Mouse (Mus musculus) lung, postnatal 0 days (tissue): ENCODE results near the gene Ptpn12. TPM values are rescaled to one million over a fixed set of nuclear protein-coding genes. Genes with fewer than 3 reads are reported as not detected.

ENCODE experiments used
- ATAC-seq: fragments of 200-750 bp; cut with Nextera tagmentation; 2 replicates; pipeline ENCODE4 v1.8.0; 2017; ENCODE audit warnings: moderate library complexity
- DNase-seq: peaks from one replicate; pipeline ENCODE4 v3.0.0-alpha.2; 2016; ENCODE audit warnings: low spot score
- H3K27ac ChIP-seq: fragments of 300-500 bp; sonication (generic); 2 replicates; pipeline ENCODE4 v1.5.1; 2014; ENCODE audit warnings: antibody characterized with exemption, mild to moderate bottlenecking, low read length, mixed read lengths
- H3K27me3 ChIP-seq: fragments of 300-500 bp; sonication (generic); replicated peaks from 2 replicates; pipeline ENCODE4 v1.6.1; 2014; ENCODE audit warnings: low read length, mixed read lengths; ENCODE audit not compliant: insufficient read depth
- H3K36me3 ChIP-seq: fragments of 300-500 bp; sonication (generic); 2 replicates; pipeline ENCODE4 v1.6.1; 2014; ENCODE audit warnings: low read length, mixed read lengths; ENCODE audit not compliant: insufficient read depth
- H3K4me1 ChIP-seq: fragments of 300-500 bp; sonication (generic); 2 replicates; pipeline ENCODE4 v1.6.1; 2014; ENCODE audit warnings: antibody characterized with exemption, low read depth, low read length, mixed read lengths; ENCODE audit not compliant: insufficient read depth
- H3K4me2 ChIP-seq: fragments of 300-500 bp; sonication (generic); replicated peaks from 2 replicates; pipeline ENCODE4 v1.6.1; 2014; ENCODE audit warnings: low read depth, mild to moderate bottlenecking, low read length, moderate library complexity, mixed read lengths
- H3K4me3 ChIP-seq: fragments of 300-500 bp; sonication (generic); 2 replicates; pipeline ENCODE4 v1.5.1; 2014; ENCODE audit warnings: low read depth, low read length
- H3K9ac ChIP-seq: fragments of 300-500 bp; sonication (generic); replicated peaks from 2 replicates; pipeline ENCODE4 v1.6.1; 2014; ENCODE audit warnings: low read depth, mild to moderate bottlenecking
- H3K9me3 ChIP-seq: fragments of 300-500 bp; sonication (generic); 2 replicates; pipeline ENCODE4 v1.6.1; 2016; ENCODE audit warnings: low read length, mixed read lengths
- CTCF ChIP-seq: IDR thresholded peaks from 2 replicates; pipeline ENCODE4 v1.5.1; 2016; ENCODE audit warnings: antibody characterized with exemption, mild to moderate bottlenecking
- EP300 ChIP-seq: IDR thresholded peaks from 2 replicates; pipeline ENCODE4 v1.6.1; 2016; ENCODE audit warnings: antibody characterized with exemption, mild to moderate bottlenecking, control low read depth
- WGBS: fragments of 180-500 bp; shearing (Covaris S2); extraction: QIAGEN DNeasy Blood & Tissue Kit; methylation state at CpG from one replicate; pipeline ENCODE4 v1.1.7; 2014; 5-methylcytosine and 5-hydroxymethylcytosine counted together
- polyA plus RNA-seq: library from polyadenylated mRNA; unstranded; fragments of >200 nt; fragmentation: Nextera tagmentation; extraction: Ambion mirVana; gene quantifications from 2 replicates; pipeline ENCODE4 v1.2.1, GENCODE M21; 2015

The Ptpn12 gene
- polyA plus RNA-seq, 1 experiment from 2014 or later: 31.1 TPM

DNA sequence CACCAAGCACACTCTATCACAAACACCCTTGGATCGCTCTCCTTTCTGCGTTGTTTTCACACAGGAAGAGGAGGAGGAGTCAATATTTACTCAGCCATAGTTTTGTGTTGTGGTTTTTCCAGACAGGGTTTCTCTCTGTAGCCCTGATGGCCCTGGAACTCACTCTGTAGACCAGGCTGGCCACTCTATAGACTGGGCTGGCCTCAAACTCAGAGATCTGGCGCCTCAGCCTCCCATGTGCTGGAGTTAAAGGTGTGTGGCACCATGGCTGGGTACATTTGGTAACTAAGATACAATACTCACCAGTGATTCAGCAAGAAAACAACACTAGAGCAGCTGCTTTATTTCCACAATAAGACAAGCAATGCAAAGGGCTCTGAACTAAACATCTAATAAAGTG lies 113.2 kb downstream of the Ptpn12 start:
- H3K27me3 ChIP-seq: no peaks in the 10 kb centered on the region
- H3K27ac ChIP-seq: 0 out of 2 replicates have a peak overlapping the region, but pooled peaks have one; percentile 20
- H3K4me1 ChIP-seq: peaks cover 13% of the 10 kb centered on the region; the same call in 1 of the 2 replicates
- H3K4me3 ChIP-seq: no peak overlapping the region
- ATAC-seq (no peak), DNase-seq (no peak)
- H3K9me3 ChIP-seq: no peaks in the 10 kb centered on the region
- H3K4me2 ChIP-seq: no peak overlapping the region
- TF ChIP-seq EP300: no peak
- 54% methylated on average over 3 of the region's 3 CpGs for WGBS
- H3K36me3 ChIP-seq: no peaks in the 10 kb centered on the region
- no peak overlapping the region for H3K9ac ChIP-seq

DNA sequence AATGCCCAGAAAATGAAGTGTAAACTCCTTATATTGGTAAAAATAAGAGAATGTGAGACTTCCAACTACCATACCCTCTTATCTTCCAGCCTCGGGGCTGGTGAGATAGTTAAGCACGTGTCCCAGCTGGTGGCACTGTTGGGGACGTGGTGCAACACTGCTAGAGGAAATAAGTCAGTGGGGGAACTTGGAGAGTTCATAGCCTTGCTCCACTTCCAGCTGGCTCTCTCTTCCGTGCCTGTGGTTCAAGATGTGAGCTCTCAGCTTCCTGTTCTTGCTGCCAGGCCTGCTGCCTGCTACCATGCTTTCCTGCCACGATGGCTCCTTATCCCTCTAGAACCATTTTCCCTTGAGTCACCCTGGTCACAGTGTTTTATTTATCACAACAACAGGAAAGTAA lies 114.5 kb downstream of the Ptpn12 start:
- H3K4me3 ChIP-seq: no peak overlapping the region
- H3K27me3 ChIP-seq: no peaks in the 10 kb centered on the region
- H3K9me3 ChIP-seq: no peaks in the 10 kb centered on the region
- 16% methylated on average over 5 of the region's 5 CpGs for WGBS
- no peak overlapping the region for H3K9ac ChIP-seq
- DNase-seq (peak; percentile 71), ATAC-seq (peak; percentile 57)
- no peaks in the 10 kb centered on the region for H3K36me3 ChIP-seq
- peaks cover 16% of the 10 kb centered on the region for H3K4me1 ChIP-seq
- no peak overlapping the region for H3K4me2 ChIP-seq
- TF ChIP-seq EP300: no peak
- no peak for TF ChIP-seq CTCF
- H3K27ac ChIP-seq: no peak overlapping the region

DNA sequence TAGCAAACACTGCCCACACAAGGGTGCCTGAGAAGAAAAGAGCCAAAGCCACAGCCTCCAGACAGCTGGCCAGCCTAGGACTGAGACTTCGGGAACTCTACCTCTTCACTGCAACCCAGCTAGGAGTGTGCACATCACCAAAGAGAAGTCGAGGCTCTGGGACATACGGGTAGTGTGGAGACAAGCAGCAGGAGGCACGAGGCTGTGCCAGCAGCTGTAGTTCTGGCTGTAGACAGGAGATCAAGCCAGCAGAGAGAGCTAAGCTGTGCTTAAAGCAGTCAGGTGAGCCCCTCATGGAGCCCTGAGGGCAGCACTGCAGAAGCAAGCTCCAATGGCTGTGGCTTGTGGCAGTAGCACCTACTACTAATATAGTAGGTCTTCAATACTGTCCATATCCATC lies 115.0 kb downstream of the Ptpn12 start:
- TF ChIP-seq CTCF (no peak), EP300 (no peak)
- Histone ChIP-seq H3K27ac (no peak overlapping the region), H3K9ac (no peak overlapping the region), H3K27me3 (no peaks in the 10 kb centered on the region), H3K9me3 (no peaks in the 10 kb centered on the region), H3K4me1 (peaks cover 19% of the 10 kb centered on the region), H3K36me3 (no peaks in the 10 kb centered on the region), H3K4me3 (no peak overlapping the region), H3K4me2 (no peak overlapping the region)
- 78% methylated on average over 4 of the region's 4 CpGs for WGBS
- ATAC-seq (no peak), DNase-seq (no peak)

DNA sequence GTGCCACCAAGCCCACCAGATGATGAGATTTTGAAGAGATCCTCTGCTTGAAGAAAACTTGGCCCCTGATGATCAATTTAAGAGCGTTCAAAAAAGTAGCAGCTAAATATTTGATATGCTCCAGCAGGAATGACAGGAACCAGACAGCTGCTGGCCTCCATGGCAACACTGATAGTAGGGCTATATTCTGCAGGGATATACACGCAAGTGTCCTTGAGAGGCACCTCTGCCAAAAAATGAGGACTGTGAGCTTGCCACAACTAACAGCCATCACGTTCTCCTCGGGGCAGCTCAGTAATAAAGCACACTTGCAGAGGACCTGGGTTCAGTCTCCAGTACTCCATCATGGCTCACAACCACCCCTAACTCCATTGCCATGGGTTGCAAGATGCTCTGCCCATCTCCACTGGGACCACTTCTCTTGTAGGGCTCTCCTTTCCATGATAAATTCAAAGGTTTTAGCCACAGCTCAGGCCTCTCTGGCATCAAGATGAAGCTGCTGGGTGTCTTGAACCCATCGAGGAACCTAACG lies 115.6 kb downstream of the Ptpn12 start:
- no peaks in the 10 kb centered on the region for H3K36me3 ChIP-seq
- no peak overlapping the region for H3K4me2 ChIP-seq
- TF ChIP-seq EP300 (no peak), CTCF (no peak)
- no peaks in the 10 kb centered on the region for H3K27me3 ChIP-seq
- no peak overlapping the region for H3K9ac ChIP-seq
- 74% methylated on average over 6 of the region's 6 CpGs for WGBS
- H3K27ac ChIP-seq: no peak overlapping the region
- no peak for DNase-seq
- H3K4me3 ChIP-seq: no peak overlapping the region
- no peaks in the 10 kb centered on the region for H3K9me3 ChIP-seq
- peaks cover 15% of the 10 kb centered on the region for H3K4me1 ChIP-seq
- no peak for ATAC-seq

DNA sequence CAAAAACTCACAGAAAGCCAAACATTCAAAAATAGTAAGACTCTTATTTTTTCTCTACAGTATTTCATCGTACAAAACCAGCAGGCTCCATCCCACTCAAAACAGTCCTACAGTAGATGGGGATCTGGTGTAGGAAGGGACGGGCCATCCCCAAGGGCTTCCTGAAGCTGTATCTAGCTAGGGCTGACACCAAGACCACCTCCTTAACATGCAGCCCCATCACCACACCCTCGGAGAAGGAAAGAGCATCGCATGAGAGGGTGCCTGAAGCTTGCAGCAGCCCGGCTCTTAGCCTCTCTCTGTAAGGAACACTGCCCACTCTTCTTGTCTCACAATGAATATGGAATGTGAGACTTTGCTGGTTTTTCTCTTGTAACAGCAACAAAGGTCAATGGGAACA lies 117.2 kb downstream of the Ptpn12 start:
- ATAC-seq: no peak
- no peak overlapping the region for H3K4me3 ChIP-seq
- no peak overlapping the region for H3K27ac ChIP-seq
- H3K9me3 ChIP-seq: no peaks in the 10 kb centered on the region
- H3K27me3 ChIP-seq: no peaks in the 10 kb centered on the region
- peaks cover 18% of the 10 kb centered on the region for H3K4me1 ChIP-seq
- H3K9ac ChIP-seq: no peak overlapping the region
- no peaks in the 10 kb centered on the region for H3K36me3 ChIP-seq
- no peak for DNase-seq
- WGBS: 72% methylated on average over 5 of the region's 5 CpGs
- H3K4me2 ChIP-seq: no peak overlapping the region
- no peak for TF ChIP-seq CTCF
- TF ChIP-seq EP300: no peak

Other genes starting within 250 kb of the Ptpn12 start
- 3.8 and 3.9 TPM in 2 replicates for gene Phtf2, start 173.8 kb downstream of the Ptpn12 start, polyA plus RNA-seq
- 49.7 and 52.2 TPM in 2 replicates for gene Tmem60, start 173.7 kb downstream of the Ptpn12 start, polyA plus RNA-seq
- gene Rsbn1l, start 99.5 kb downstream of the Ptpn12 start, polyA plus RNA-seq: 6.6 and 6.8 TPM in 2 replicates
- gene Gsap, start 130.3 kb upstream of the Ptpn12 start, polyA plus RNA-seq: 44.6 and 44.9 TPM in 2 replicates